Mouse (Mus musculus): Measurements from ENCODE around the gene Wdr59. TPM values are rescaled to one million over a fixed set of nuclear protein-coding genes. Genes with fewer than 3 reads are reported as not detected.

The Wdr59 gene
- polyA plus RNA-seq, 1 experiment from 2014 or later, result 2.2 TPM

GRCm38 (mm10) chr8:111536978-111537764 lies 15.3 kb upstream of the Wdr59 start:
- ATAC-seq (ENCODE audit: low FRiP score, low TSS enrichment) (peak; percentile 58), DNase-seq (ENCODE audit: low spot score) (peak; percentile 72)
- Histone ChIP-seq H3K4me1 (replicated peaks; ENCODE audit: control insufficient read depth, insufficient read depth) (peaks cover 10% of the 10 kb centered on the region), H3K36me3 (ENCODE audit: control insufficient read depth, insufficient read depth, low read length) (no peaks in the 10 kb centered on the region), H3K9ac (ENCODE audit: low read length) (peak overlapping the region; percentile 86), H3K9me3 (ENCODE audit: control insufficient read depth, low read length) (no peaks in the 10 kb centered on the region), H3K4me2 (replicated peaks; ENCODE audit: low read depth) (peak overlapping the region; percentile 93), H3K27ac (replicated peaks) (peak overlapping the region; percentile 94), H3K27me3 (ENCODE audit: control insufficient read depth, insufficient read depth, low read length) (no peaks in the 10 kb centered on the region), H3K4me3 (ENCODE audit: low read depth, low read length) (peak overlapping the region; percentile 83)
- no peak for TF ChIP-seq EP300 (optimal IDR thresholded peaks at IDR 0.05)
- no peak for TF ChIP-seq CTCF (IDR thresholded peaks at IDR 0.05; ENCODE audit: low read depth)
- 1% methylated on average over 64 of the region's 64 CpGs for whole genome bisulfite sequencing

- Histone ChIP-seq H3K4me3 (ENCODE audit: low read depth, low read length) (peak within 1 kb of the TSS; percentile 83), H3K9ac (ENCODE audit: low read length) (peak within 1 kb of the TSS; percentile 86), H3K36me3 (ENCODE audit: control insufficient read depth, insufficient read depth, low read length) (no peaks in the 10 kb centered on the region), H3K4me2 (replicated peaks; ENCODE audit: low read depth) (peak within 1 kb of the TSS; percentile 93), H3K27ac (replicated peaks) (peak within 1 kb of the TSS; percentile 94), H3K9me3 (ENCODE audit: control insufficient read depth, low read length) (no peaks in the 10 kb centered on the region), H3K4me1 (replicated peaks; ENCODE audit: control insufficient read depth, insufficient read depth) (peaks cover 10% of the 10 kb centered on the region), H3K27me3 (ENCODE audit: control insufficient read depth, insufficient read depth, low read length) (no peaks in the 10 kb centered on the region)
- ATAC-seq (ENCODE audit: low FRiP score, low TSS enrichment) (peak; percentile 89), DNase-seq (ENCODE audit: low spot score) (peak; percentile 90)
- WGBS, result under 1% methylated on average over 63 of the region's 100 CpGs
- TF ChIP-seq EP300 (optimal IDR thresholded peaks at IDR 0.05), result no peak
- TF ChIP-seq CTCF (IDR thresholded peaks at IDR 0.05; ENCODE audit: low read depth), result peak; percentile 73
Measured at GRCm38 (mm10) chr8:111536031-111536977, 14.4 kb upstream of the Wdr59 start, which contains the start of gene Znrf1. Znrf1 (plus strand) TSS chr8:111536097.

- Histone ChIP-seq H3K9me3 (ENCODE audit: control insufficient read depth, low read length) (no peaks in the 10 kb centered on the region), H3K9ac (ENCODE audit: low read length) (no peak overlapping the region), H3K27ac (replicated peaks) (no peak overlapping the region), H3K4me3 (ENCODE audit: low read depth, low read length) (no peak overlapping the region), H3K4me2 (replicated peaks; ENCODE audit: low read depth) (peak overlapping the region; percentile 93), H3K36me3 (ENCODE audit: control insufficient read depth, insufficient read depth, low read length) (no peaks in the 10 kb centered on the region), H3K4me1 (replicated peaks; ENCODE audit: control insufficient read depth, insufficient read depth) (peaks cover 10% of the 10 kb centered on the region), H3K27me3 (ENCODE audit: control insufficient read depth, insufficient read depth, low read length) (no peaks in the 10 kb centered on the region)
- no peak for DNase-seq (ENCODE audit: low spot score)
- no peak for ATAC-seq (ENCODE audit: low FRiP score, low TSS enrichment)
- 28% methylated on average over 5 of the region's 5 CpGs for WGBS
- TF ChIP-seq CTCF (IDR thresholded peaks at IDR 0.05; ENCODE audit: low read depth) (no peak), EP300 (optimal IDR thresholded peaks at IDR 0.05) (no peak)
Measured at GRCm38 (mm10) chr8:111535491-111535890, 13.6 kb upstream of the Wdr59 start.

GRCm38 (mm10) chr8:111533503-111533902 lies 11.6 kb upstream of the Wdr59 start:
- no peaks in the 10 kb centered on the region for H3K9me3 ChIP-seq (ENCODE audit: control insufficient read depth, low read length)
- no peak overlapping the region for H3K4me2 ChIP-seq (replicated peaks; ENCODE audit: low read depth)
- no peak for ATAC-seq (ENCODE audit: low FRiP score, low TSS enrichment)
- no peak overlapping the region for H3K27ac ChIP-seq (replicated peaks)
- H3K4me3 ChIP-seq (ENCODE audit: low read depth, low read length), result no peak overlapping the region
- H3K27me3 ChIP-seq (ENCODE audit: control insufficient read depth, insufficient read depth, low read length), result no peaks in the 10 kb centered on the region
- H3K4me1 ChIP-seq (replicated peaks; ENCODE audit: control insufficient read depth, insufficient read depth), result peaks cover 10% of the 10 kb centered on the region
- no peak overlapping the region for H3K9ac ChIP-seq (ENCODE audit: low read length)
- no peak for DNase-seq (ENCODE audit: low spot score)
- H3K36me3 ChIP-seq (ENCODE audit: control insufficient read depth, insufficient read depth, low read length), result no peaks in the 10 kb centered on the region
- WGBS, result 68% methylated on average over 4 of the region's 4 CpGs
- TF ChIP-seq CTCF (IDR thresholded peaks at IDR 0.05; ENCODE audit: low read depth), result no peak
- TF ChIP-seq EP300 (optimal IDR thresholded peaks at IDR 0.05), result no peak

- Histone ChIP-seq H3K4me2 (replicated peaks; ENCODE audit: low read depth) (no peak overlapping the region), H3K27me3 (ENCODE audit: control insufficient read depth, insufficient read depth, low read length) (no peaks in the 10 kb centered on the region), H3K4me3 (ENCODE audit: low read depth, low read length) (no peak overlapping the region), H3K4me1 (replicated peaks; ENCODE audit: control insufficient read depth, insufficient read depth) (no peaks in the 10 kb centered on the region), H3K9me3 (ENCODE audit: control insufficient read depth, low read length) (no peaks in the 10 kb centered on the region), H3K9ac (ENCODE audit: low read length) (no peak overlapping the region), H3K36me3 (ENCODE audit: control insufficient read depth, insufficient read depth, low read length) (no peaks in the 10 kb centered on the region), H3K27ac (replicated peaks) (no peak overlapping the region)
- 81% methylated on average over 17 of the region's 17 CpGs for WGBS
- ATAC-seq (ENCODE audit: low FRiP score, low TSS enrichment), result no peak
- TF ChIP-seq EP300 (optimal IDR thresholded peaks at IDR 0.05), result no peak
- no peak for DNase-seq (ENCODE audit: low spot score)
Measured at GRCm38 (mm10) chr8:111531621-111532020, 9.7 kb upstream of the Wdr59 start.

Data from stomach, postnatal 0 days (tissue).